Mouse (Mus musculus) stomach, postnatal 0 days (tissue): Measurements from ENCODE around the gene Acp4. TPM values are rescaled to one million over a fixed set of nuclear protein-coding genes. Genes with fewer than 3 reads are reported as not detected.
A peak's percentile ranks its signal among the peaks of the same experiment; 100 is the strongest.

Experiments
- ATAC-seq: fragments of 200-750 bp; cut with Nextera tagmentation; 2 replicates; pipeline ENCODE4 v1.8.0; 2017; ENCODE audit not compliant: low FRiP score, low TSS enrichment
- DNase-seq: peaks from one replicate; pipeline ENCODE4 v3.0.0-alpha.2; 2016; ENCODE audit warnings: low spot score
- H3K27ac ChIP-seq: fragments of 300-500 bp; sonication (generic); replicated peaks from 2 replicates; pipeline ENCODE4 v1.5.1; 2014; ENCODE audit warnings: mild to moderate bottlenecking, control low read depth
- H3K27me3 ChIP-seq: fragments of 300-500 bp; sonication (generic); 2 replicates; pipeline ENCODE4 v1.6.1; 2014; ENCODE audit warnings: low read length; ENCODE audit not compliant: control insufficient read depth, insufficient read depth
- H3K36me3 ChIP-seq: fragments of 300-500 bp; sonication (generic); 2 replicates; pipeline ENCODE4 v1.6.1; 2014; ENCODE audit warnings: low read length, mixed read lengths; ENCODE audit not compliant: control insufficient read depth, insufficient read depth
- H3K4me1 ChIP-seq: fragments of 300-500 bp; sonication (generic); replicated peaks from 2 replicates; pipeline ENCODE4 v1.6.1; 2014; ENCODE audit warnings: antibody characterized with exemption; ENCODE audit not compliant: control insufficient read depth, insufficient read depth
- H3K4me2 ChIP-seq: fragments of 300-500 bp; sonication (generic); replicated peaks from 2 replicates; pipeline ENCODE4 v1.6.1; 2014; ENCODE audit warnings: low read depth, mild to moderate bottlenecking, control low read depth, moderate library complexity
- H3K4me3 ChIP-seq: fragments of 300-500 bp; sonication (generic); 2 replicates; pipeline ENCODE4 v1.5.1; 2014; ENCODE audit warnings: low read depth, low read length, control low read depth
- H3K9ac ChIP-seq: fragments of 300-500 bp; sonication (generic); 2 replicates; pipeline ENCODE4 v1.6.1; 2014; ENCODE audit warnings: mild to moderate bottlenecking, low read length, control low read depth, mixed read lengths
- H3K9me3 ChIP-seq: fragments of 300-500 bp; sonication (generic); 2 replicates; pipeline ENCODE4 v1.6.1; 2016; ENCODE audit warnings: low read length; ENCODE audit not compliant: control insufficient read depth
- CTCF ChIP-seq: IDR thresholded peaks from 2 replicates; pipeline ENCODE4 v1.5.1; 2016; ENCODE audit warnings: antibody characterized with exemption, low read depth, mild to moderate bottlenecking, moderate library complexity
- EP300 ChIP-seq: optimal IDR thresholded peaks from 2 replicates; pipeline ENCODE3; 2016; ENCODE audit warnings: antibody characterized with exemption
- WGBS: fragments of 180-500 bp; shearing (Covaris S2); extraction: QIAGEN DNeasy Blood & Tissue Kit; methylation state at CpG from one replicate; pipeline ENCODE4 v1.1.7; 2014; 5-methylcytosine and 5-hydroxymethylcytosine counted together
- polyA plus RNA-seq: library from polyadenylated mRNA; unstranded; fragments of >200 nt; fragmentation: Nextera tagmentation; extraction: Ambion mirVana; gene quantifications from 2 replicates; pipeline ENCODE4 v1.2.1, GENCODE M21; 2015

Gene Acp4
- polyA plus RNA-seq, 1 experiment from 2014 or later, result not detected

- TF ChIP-seq EP300 (no peak), CTCF (no peak)
- H3K27ac ChIP-seq, result no peak overlapping the region
- no peaks in the 10 kb centered on the region for H3K9me3 ChIP-seq
- H3K36me3 ChIP-seq, result no peaks in the 10 kb centered on the region
- H3K9ac ChIP-seq, result no peak overlapping the region
- H3K4me3 ChIP-seq, result no peak overlapping the region
- no peak for ATAC-seq
- no peak for DNase-seq
- WGBS, result 58% methylated on average over 1 of the region's 1 CpGs
- H3K27me3 ChIP-seq, result 0 out of 2 replicates have a peak, but pooled peaks cover 2% of the 10 kb centered on the region
- no peak overlapping the region for H3K4me2 ChIP-seq
- H3K4me1 ChIP-seq, result no peaks in the 10 kb centered on the region
Observed at GRCm38 (mm10) chr7:44280959-44281358, 23.8 kb upstream of the Acp4 start.

GRCm38 (mm10) chr7:44277250-44277622, 20.1 kb upstream of the Acp4 start:
- H3K4me3 ChIP-seq, result no peak overlapping the region
- TF ChIP-seq EP300 (no peak), CTCF (peak; percentile 64)
- no peaks in the 10 kb centered on the region for H3K9me3 ChIP-seq
- no peaks in the 10 kb centered on the region for H3K36me3 ChIP-seq
- DNase-seq, result peak; percentile 33
- WGBS, result 46% methylated on average over 2 of the region's 2 CpGs
- no peak overlapping the region for H3K27ac ChIP-seq
- ATAC-seq, result no peak
- H3K4me2 ChIP-seq, result no peak overlapping the region
- 0 out of 2 replicates have a peak, but pooled peaks cover 2% of the 10 kb centered on the region for H3K27me3 ChIP-seq
- no peaks in the 10 kb centered on the region for H3K4me1 ChIP-seq
- H3K9ac ChIP-seq, result no peak overlapping the region

- 0 out of 2 replicates have a peak, but pooled peaks cover 2% of the 10 kb centered on the region for H3K27me3 ChIP-seq
- H3K27ac ChIP-seq, result no peak overlapping the region
- no peak for ATAC-seq
- H3K4me2 ChIP-seq, result no peak overlapping the region
- no peak for TF ChIP-seq CTCF
- no peak for TF ChIP-seq EP300
- H3K9me3 ChIP-seq, result no peaks in the 10 kb centered on the region
- no peaks in the 10 kb centered on the region for H3K36me3 ChIP-seq
- no peak for DNase-seq
- WGBS, result 69% methylated on average over 8 of the region's 10 CpGs
- H3K4me3 ChIP-seq, result no peak overlapping the region
- no peak overlapping the region for H3K9ac ChIP-seq
- no peaks in the 10 kb centered on the region for H3K4me1 ChIP-seq
Observed at GRCm38 (mm10) chr7:44276461-44277249, 19.5 kb upstream of the Acp4 start.

- no peak overlapping the region for H3K9ac ChIP-seq
- H3K27ac ChIP-seq, result no peak overlapping the region
- DNase-seq, result no peak
- no peak overlapping the region for H3K4me2 ChIP-seq
- H3K9me3 ChIP-seq, result no peaks in the 10 kb centered on the region
- no peak for ATAC-seq
- 0 out of 2 replicates have a peak, but pooled peaks cover 2% of the 10 kb centered on the region for H3K27me3 ChIP-seq
- H3K4me3 ChIP-seq, result no peak overlapping the region
- 70% methylated on average over 3 of the region's 3 CpGs for WGBS
- no peaks in the 10 kb centered on the region for H3K4me1 ChIP-seq
- H3K36me3 ChIP-seq, result no peaks in the 10 kb centered on the region
- TF ChIP-seq CTCF, result no peak
- TF ChIP-seq EP300, result no peak
Observed at GRCm38 (mm10) chr7:44275546-44275945, 18.4 kb upstream of the Acp4 start.

GRCm38 (mm10) chr7:44274096-44274495, 16.9 kb upstream of the Acp4 start:
- H3K36me3 ChIP-seq, result no peaks in the 10 kb centered on the region
- no peak overlapping the region for H3K4me3 ChIP-seq
- no peak overlapping the region for H3K9ac ChIP-seq
- H3K4me2 ChIP-seq, result no peak overlapping the region
- 0 out of 2 replicates have a peak, but pooled peaks cover 2% of the 10 kb centered on the region for H3K27me3 ChIP-seq
- WGBS, result 35% methylated on average over 11 of the region's 11 CpGs
- TF ChIP-seq CTCF (no peak), EP300 (no peak)
- ATAC-seq (no peak), DNase-seq (no peak)
- H3K27ac ChIP-seq, result no peak overlapping the region
- H3K4me1 ChIP-seq, result no peaks in the 10 kb centered on the region
- no peaks in the 10 kb centered on the region for H3K9me3 ChIP-seq

- Histone ChIP-seq H3K4me2 (no peak overlapping the region), H3K36me3 (no peaks in the 10 kb centered on the region), H3K9me3 (no peaks in the 10 kb centered on the region), H3K27me3 (0 out of 2 replicates have a peak, but pooled peaks cover 2% of the 10 kb centered on the region), H3K4me3 (no peak overlapping the region), H3K27ac (no peak overlapping the region), H3K4me1 (no peaks in the 10 kb centered on the region), H3K9ac (no peak overlapping the region)
- ATAC-seq (no peak), DNase-seq (no peak)
- no peak for TF ChIP-seq CTCF
- TF ChIP-seq EP300, result no peak
- 72% methylated on average over 7 of the region's 7 CpGs for WGBS
Observed at GRCm38 (mm10) chr7:44273446-44273845, 16.3 kb upstream of the Acp4 start.
